15 mouse cellular contexts compared by ENCODE assay signal in genomic region chr13:28880888-28881287, GRCm38 (mm10).
A peak's percentile ranks its signal among the peaks of the same experiment; 100 is the strongest.
DNase-seq lines count a peak whose midpoint lies in the region; ATAC-seq lines count a peak whose summit lies in the region.
"Had no signal": no experiment of that assay in that cellular context is flagged by ENCODE, and none has a peak within 500 bp of the region (broad histone marks: within the 10 kb centered on the region; RNA-seq: fewer than 3 reads in every experiment).

No protein-coding gene starts in this region.

- no peak overlapping the region for H3K9ac ChIP-seq in kidney, embryonic 14.5 days (ENCODE audit: low read depth, low read length)
- H3K9ac ChIP-seq in kidney, embryonic 16.5 days (replicated peaks; ENCODE audit: low read length), result no peak overlapping the region
- no peak overlapping the region for H3K9ac ChIP-seq in hindbrain, embryonic 13.5 days
- H3K9ac ChIP-seq in midbrain, embryonic 16.5 days (ENCODE audit: low read depth, low read length), result no peak overlapping the region
- no peak overlapping the region for H3K9ac ChIP-seq in heart, embryonic 11.5 days (ENCODE audit: low read depth, low read length)

- H3K27me3 ChIP-seq in kidney, embryonic 14.5 days (ENCODE audit: control insufficient read depth, insufficient read depth, low read length), result peaks cover 3% of the 10 kb centered on the region; the same call in 1 of the 2 replicates
- no peaks in the 10 kb centered on the region; the same call in 1 of the 2 replicates for H3K27me3 ChIP-seq in kidney, embryonic 16.5 days (ENCODE audit: insufficient read depth, low read length)
- H3K27me3 ChIP-seq in embryonic facial prominence, embryonic 10.5 days (replicated peaks; ENCODE audit: low read depth, poor library complexity, severe bottlenecking), result peaks cover 22% of the 10 kb centered on the region
- 0 out of 2 replicates have a peak, but pooled peaks cover 2% of the 10 kb centered on the region for H3K27me3 ChIP-seq in hindbrain, embryonic 13.5 days
- no peaks in the 10 kb centered on the region for H3K27me3 ChIP-seq in midbrain, embryonic 16.5 days (ENCODE audit: control insufficient read depth, insufficient read depth, low read depth, low read length)
- peaks cover 8% of the 10 kb centered on the region for H3K27me3 ChIP-seq in heart, embryonic 11.5 days (ENCODE audit: control insufficient read depth, insufficient read depth, low read length)
- H3K27me3 ChIP-seq: Patski had no signal

- no peak overlapping the region for H3K4me3 ChIP-seq in kidney, embryonic 14.5 days (ENCODE audit: low read length)
- no peak overlapping the region for H3K4me3 ChIP-seq in kidney, embryonic 16.5 days (ENCODE audit: low read length)
- H3K4me3 ChIP-seq in embryonic facial prominence, embryonic 10.5 days, result peak overlapping the region; percentile 72; the same call in 1 of the 2 replicates
- H3K4me3 ChIP-seq in hindbrain, embryonic 13.5 days, result peak overlapping the region; percentile 12; the same call in 1 of the 2 replicates
- H3K4me3 ChIP-seq in midbrain, embryonic 16.5 days (ENCODE audit: low read depth, low read length), result peak overlapping the region; percentile 9; the same call in 1 of the 2 replicates
- no peak overlapping the region for H3K4me3 ChIP-seq in heart, embryonic 11.5 days (ENCODE audit: low read depth, low read length)
- H3K4me3 ChIP-seq: layer of hippocampus, adult 2 months had no signal

- peak overlapping the region; percentile 40; the same call in 1 of the 2 replicates for H3K4me2 ChIP-seq in kidney, embryonic 14.5 days (replicated peaks; ENCODE audit: low read depth, low read length)
- H3K4me2 ChIP-seq in kidney, embryonic 16.5 days (replicated peaks; ENCODE audit: low read depth, low read length), result no peak overlapping the region; the same call in 1 of the 2 replicates
- H3K4me2 ChIP-seq in hindbrain, embryonic 13.5 days, result peak overlapping the region; percentile 73
- H3K4me2 ChIP-seq in midbrain, embryonic 16.5 days (ENCODE audit: low read length), result peak overlapping the region; percentile 53
- no peak overlapping the region for H3K4me2 ChIP-seq in heart, embryonic 11.5 days

- 67% methylated on average over 6 of the region's 6 CpGs for WGBS in kidney, embryonic 14.5 days
- 60% methylated on average over 6 of the region's 6 CpGs for WGBS in kidney, embryonic 16.5 days
- 74% methylated on average over 6 of the region's 6 CpGs for WGBS in embryonic facial prominence, embryonic 10.5 days
- 68% methylated on average over 6 of the region's 6 CpGs for WGBS in hindbrain, embryonic 13.5 days
- WGBS in midbrain, embryonic 16.5 days, result 66% methylated on average over 6 of the region's 6 CpGs
- WGBS in heart, embryonic 11.5 days (ENCODE audit: insufficient replicate concordance), result 52% methylated on average over 6 of the region's 6 CpGs

- no peaks in the 10 kb centered on the region for H3K9me3 ChIP-seq in kidney, embryonic 14.5 days (ENCODE audit: control insufficient read depth, low read length)
- no peaks in the 10 kb centered on the region for H3K9me3 ChIP-seq in kidney, embryonic 16.5 days (ENCODE audit: low read length)
- no peaks in the 10 kb centered on the region for H3K9me3 ChIP-seq in embryonic facial prominence, embryonic 10.5 days
- H3K9me3 ChIP-seq in hindbrain, embryonic 13.5 days, result no peaks in the 10 kb centered on the region
- no peaks in the 10 kb centered on the region for H3K9me3 ChIP-seq in midbrain, embryonic 16.5 days (replicated peaks; ENCODE audit: control insufficient read depth, low read length, poor library complexity, severe bottlenecking)
- H3K9me3 ChIP-seq in heart, embryonic 11.5 days (replicated peaks; ENCODE audit: control insufficient read depth, low read length), result no peaks in the 10 kb centered on the region

- ATAC-seq in kidney, embryonic 14.5 days (ENCODE audit: low FRiP score, low TSS enrichment), result no peak
- ATAC-seq in kidney, embryonic 16.5 days (ENCODE audit: low FRiP score, low TSS enrichment), result no peak
- ATAC-seq in hindbrain, embryonic 13.5 days (ENCODE audit: low FRiP score), result no peak
- ATAC-seq in midbrain, embryonic 16.5 days, result no peak
- ATAC-seq in heart, embryonic 11.5 days (replicated peaks; ENCODE audit: insufficient number of reproducible peaks, low FRiP score, low TSS enrichment), result no peak
- ATAC-seq: Patski had no signal

- no peak overlapping the region for H3K27ac ChIP-seq in kidney, embryonic 14.5 days (ENCODE audit: low read depth, low read length)
- H3K27ac ChIP-seq in kidney, embryonic 16.5 days (ENCODE audit: low read length), result no peak overlapping the region
- H3K27ac ChIP-seq in embryonic facial prominence, embryonic 10.5 days (replicated peaks), result no peak overlapping the region
- no peak overlapping the region for H3K27ac ChIP-seq in hindbrain, embryonic 13.5 days
- H3K27ac ChIP-seq in midbrain, embryonic 16.5 days (ENCODE audit: low read length), result no peak overlapping the region
- H3K27ac ChIP-seq in heart, embryonic 11.5 days (ENCODE audit: low read depth, low read length), result no peak overlapping the region
- H3K27ac ChIP-seq: layer of hippocampus, adult 2 months had no signal

- no peaks in the 10 kb centered on the region for H3K36me3 ChIP-seq in kidney, embryonic 14.5 days (ENCODE audit: control insufficient read depth, insufficient read depth, low read length)
- H3K36me3 ChIP-seq in kidney, embryonic 16.5 days (ENCODE audit: insufficient read depth, low read length), result no peaks in the 10 kb centered on the region
- H3K36me3 ChIP-seq in embryonic facial prominence, embryonic 10.5 days (replicated peaks), result peaks cover 27% of the 10 kb centered on the region
- no peaks in the 10 kb centered on the region for H3K36me3 ChIP-seq in hindbrain, embryonic 13.5 days
- H3K36me3 ChIP-seq in midbrain, embryonic 16.5 days (ENCODE audit: control insufficient read depth, insufficient read depth, low read length), result no peaks in the 10 kb centered on the region
- no peaks in the 10 kb centered on the region for H3K36me3 ChIP-seq in heart, embryonic 11.5 days (ENCODE audit: control insufficient read depth, insufficient read depth, low read length)

- DNase-seq in embryonic facial prominence, embryonic 10.5 days (ENCODE audit: low spot score), result no peak
- DNase-seq in yolk sac, embryonic 10.5 days (ENCODE audit: low spot score), result no peak
- no peak for DNase-seq in lung, postnatal 14 days
- DNase-seq: cerebellum, adult 18-20 months; gastrocnemius, postnatal 36 days; heart, postnatal 4 days; left cerebral cortex, postnatal 4 days; lung, postnatal 36 days had no signal

- H3K4me1 ChIP-seq in kidney, embryonic 14.5 days (ENCODE audit: control insufficient read depth, insufficient read depth, low read length), result peaks cover 10% of the 10 kb centered on the region; the same call in 1 of the 2 replicates
- H3K4me1 ChIP-seq in kidney, embryonic 16.5 days (ENCODE audit: insufficient read depth, low read length), result peaks cover 11% of the 10 kb centered on the region; the same call in 1 of the 2 replicates
- peaks cover 67% of the 10 kb centered on the region for H3K4me1 ChIP-seq in embryonic facial prominence, embryonic 10.5 days
- peaks cover 76% of the 10 kb centered on the region for H3K4me1 ChIP-seq in hindbrain, embryonic 13.5 days (replicated peaks)
- H3K4me1 ChIP-seq in midbrain, embryonic 16.5 days (ENCODE audit: control insufficient read depth, insufficient read depth, low read length), result peaks cover 31% of the 10 kb centered on the region
- peaks cover 15% of the 10 kb centered on the region for H3K4me1 ChIP-seq in heart, embryonic 11.5 days (ENCODE audit: control insufficient read depth, insufficient read depth, low read length)

Comparison
In these comparisons a context has a peak if more than half of its experiments do, and no peak if none do; other contexts are left out.
1. H3K4me2 ChIP-seq: peak in kidney, embryonic 14.5 days (single experiment), hindbrain, embryonic 13.5 days (single experiment) and midbrain, embryonic 16.5 days (single experiment); none in kidney, embryonic 16.5 days (single experiment) and heart, embryonic 11.5 days (single experiment).
2. H3K4me3 ChIP-seq: peak in embryonic facial prominence, embryonic 10.5 days (single experiment), hindbrain, embryonic 13.5 days (single experiment) and midbrain, embryonic 16.5 days (single experiment); none in kidney, embryonic 14.5 days (single experiment), kidney, embryonic 16.5 days (single experiment) and heart, embryonic 11.5 days (single experiment).